Mouse (Mus musculus): Measurements from ENCODE around the gene Rbl1.

DNA sequence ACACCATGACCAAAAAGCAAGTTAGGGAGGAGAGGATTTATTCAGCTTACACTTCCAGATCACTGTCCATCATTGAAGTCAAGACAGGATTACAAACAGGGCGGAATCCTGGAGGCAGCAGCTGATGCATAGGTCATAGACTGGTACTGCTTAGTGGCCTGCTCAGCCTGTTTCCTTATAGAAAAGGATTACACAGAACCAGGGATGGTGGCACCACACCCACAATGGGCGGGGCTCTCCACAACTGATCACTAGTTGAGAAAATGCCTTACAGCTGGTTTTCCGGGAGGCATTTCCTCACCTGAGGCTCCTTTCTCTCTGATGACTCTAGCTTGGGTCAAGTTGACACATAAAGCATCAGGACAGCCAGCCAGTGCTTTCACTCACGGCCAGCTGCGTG is 55.9 kb downstream of the Rbl1 start:
- TF ChIP-seq POLR2A (IDR thresholded peaks at IDR 0.05; ENCODE audit: low read depth, low read length) (no peak), CTCF (IDR thresholded peaks at IDR 0.05; ENCODE audit: extremely low read depth, insufficient read length, insufficient replicate concordance, low read depth, low read length) (no peak)

All from small intestine, adult 2 months (tissue).